15 mouse cellular contexts compared by ENCODE assay signal in the genomic region with DNA sequence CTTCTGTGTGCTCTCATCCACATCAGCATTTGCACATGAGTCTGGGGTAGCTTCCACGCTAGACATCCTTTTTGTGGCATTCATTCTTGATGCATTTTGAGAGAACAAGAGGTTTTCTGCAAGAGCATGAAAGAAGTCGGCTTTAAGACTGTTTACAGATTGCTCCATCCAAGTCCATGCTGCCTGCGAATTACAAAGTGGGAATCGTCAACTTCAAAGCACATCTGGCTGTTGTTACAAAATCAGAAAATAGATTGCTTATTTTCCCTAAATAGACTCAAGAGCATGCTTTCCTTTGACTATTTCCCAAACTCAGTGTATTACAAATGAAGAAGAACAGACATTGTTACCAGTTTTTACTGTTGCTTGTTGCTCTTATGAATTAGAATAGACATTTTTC. TPM values are rescaled to one million over a fixed set of nuclear protein-coding genes. Genes with fewer than 3 reads are reported as not detected.
"Had no signal": no experiment of that assay in that cellular context is flagged by ENCODE, and none has a peak within 500 bp of the region (broad histone marks: within the 10 kb centered on the region; RNA-seq: fewer than 3 reads in every experiment).

No protein-coding gene starts in this region.

- H3K4me2 ChIP-seq: kidney, embryonic 15.5 days; limb, embryonic 12.5 days; liver, embryonic 13.5 days; neural tube, embryonic 12.5 days had no signal

- DNase-seq: kidney, adult 2 months; kidney, postnatal 14 days; layer of hippocampus, adult 9-11 months; layer of hippocampus, postnatal 36 days; liver; liver, embryonic 13.5 days; liver, postnatal 0 days; midbrain, embryonic 14.5 days; thymus, adult 18-20 months had no signal

- H3K27me3 ChIP-seq: kidney, embryonic 15.5 days; limb, embryonic 12.5 days; liver, embryonic 13.5 days; neural tube, embryonic 12.5 days had no signal

- H3K27ac ChIP-seq: kidney, embryonic 15.5 days; limb, embryonic 12.5 days; liver, embryonic 13.5 days; midbrain, embryonic 10.5 days; neural tube, embryonic 12.5 days had no signal

- H3K4me1 ChIP-seq: kidney, embryonic 15.5 days; limb, embryonic 12.5 days; liver, embryonic 13.5 days; neural tube, embryonic 12.5 days had no signal

- ATAC-seq: intestine, embryonic 16.5 days; liver, postnatal 0 days had no signal

- H3K4me3 ChIP-seq: kidney, embryonic 15.5 days; limb, embryonic 12.5 days; liver, embryonic 13.5 days; midbrain, embryonic 10.5 days; neural tube, embryonic 12.5 days had no signal

- H3K36me3 ChIP-seq: kidney, embryonic 15.5 days; limb, embryonic 12.5 days; liver, embryonic 13.5 days; midbrain, embryonic 10.5 days; neural tube, embryonic 12.5 days had no signal

- H3K9me3 ChIP-seq: kidney, embryonic 15.5 days; limb, embryonic 12.5 days; liver, embryonic 13.5 days; midbrain, embryonic 10.5 days; neural tube, embryonic 12.5 days had no signal

- H3K9ac ChIP-seq: kidney, embryonic 15.5 days; limb, embryonic 12.5 days; liver, embryonic 13.5 days; liver, postnatal 0 days; neural tube, embryonic 12.5 days had no signal

RNA-seq across cellular contexts. Expression of gene Cep112, which starts 59.0 kb away (rescaled TPM):
- total RNA-seq: monocyte, adult 5-6 weeks had no signal
